In the genomic region with DNA sequence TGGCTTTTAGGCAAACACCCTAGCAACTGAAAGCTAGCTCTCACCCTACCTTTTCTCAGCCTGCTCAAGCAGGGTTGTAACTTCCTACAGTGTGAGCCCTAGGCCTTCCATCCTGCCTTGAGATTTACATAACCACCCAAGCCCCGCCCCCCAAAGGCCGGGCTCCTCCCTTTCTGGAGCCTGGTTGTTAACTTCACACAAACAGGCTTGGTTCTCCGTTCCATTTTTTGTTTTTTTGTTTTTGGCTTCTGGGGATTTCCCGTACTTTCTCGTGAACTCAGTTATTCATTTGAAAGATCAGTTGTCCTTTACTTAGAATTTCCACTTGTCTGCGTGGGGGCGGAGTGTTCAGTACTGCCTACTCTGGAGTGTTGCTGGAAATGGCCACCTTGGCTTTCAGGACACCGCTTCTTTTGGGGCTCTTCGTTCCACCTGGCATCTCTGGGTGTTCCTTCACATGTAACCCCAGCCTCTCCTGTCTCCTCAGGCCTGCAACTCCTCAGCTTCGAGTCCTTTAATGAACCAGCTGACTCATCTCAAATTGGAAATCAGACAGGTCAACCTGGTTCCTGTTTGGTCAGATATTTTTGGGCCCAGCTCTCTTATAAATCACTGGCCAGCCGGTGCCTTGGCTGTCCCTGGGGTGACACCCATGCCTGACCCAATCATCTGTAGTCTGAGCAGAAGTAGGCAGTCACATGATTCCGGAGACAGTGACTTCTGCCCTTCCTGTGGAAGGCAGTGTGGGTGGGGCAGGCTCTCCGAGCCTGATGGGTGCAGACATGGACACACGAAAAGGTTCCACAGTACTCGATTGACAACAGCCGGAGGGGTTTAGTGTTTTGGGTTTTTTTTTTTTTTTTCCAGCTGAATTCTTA, we compare ENCODE assay signal across 8 mouse cellular contexts. TPM values are rescaled to one million over a fixed set of nuclear protein-coding genes. Genes with fewer than 3 reads are reported as not detected.
DNase-seq lines count a peak whose midpoint lies in the region; ATAC-seq and TF ChIP-seq lines count a peak whose summit lies in the region.

No protein-coding gene starts in this region.

- TF ChIP-seq CTCF in heart, postnatal 0 days (IDR thresholded peaks at IDR 0.05; ENCODE audit: low read depth), result no peak
- no peak for TF ChIP-seq CTCF in liver, adult 2 months (IDR thresholded peaks at IDR 0.05; ENCODE audit: low read depth, low read length)
- no peak for TF ChIP-seq CTCF in midbrain, postnatal 0 days (IDR thresholded peaks at IDR 0.05)

- H3K4me2 ChIP-seq in limb, embryonic 11.5 days (ENCODE audit: low read depth, severe bottlenecking), result no peak overlapping the region
- no peak overlapping the region for H3K4me2 ChIP-seq in heart, postnatal 0 days (ENCODE audit: low read depth, low read length)
- no peak overlapping the region for H3K4me2 ChIP-seq in midbrain, postnatal 0 days (ENCODE audit: low read depth, low read length, poor library complexity, severe bottlenecking)

- no peaks in the 10 kb centered on the region for H3K79me2 ChIP-seq in liver, adult 2 months (ENCODE audit: control insufficient read depth, insufficient read depth, low read length)

- H3K9me3 ChIP-seq in limb, embryonic 11.5 days (ENCODE audit: control insufficient read depth, low read length), result no peaks in the 10 kb centered on the region
- no peaks in the 10 kb centered on the region for H3K9me3 ChIP-seq in limb, embryonic 10.5 days (replicated peaks)
- no peaks in the 10 kb centered on the region; the same call in 1 of the 2 replicates for H3K9me3 ChIP-seq in heart, postnatal 0 days (replicated peaks; ENCODE audit: control insufficient read depth, low read length)
- no peaks in the 10 kb centered on the region for H3K9me3 ChIP-seq in midbrain, postnatal 0 days (ENCODE audit: low read length)

- H3K27ac ChIP-seq in limb, embryonic 11.5 days (replicated peaks; ENCODE audit: low read depth, low read length), result no peak overlapping the region
- no peak overlapping the region for H3K27ac ChIP-seq in limb, embryonic 10.5 days
- H3K27ac ChIP-seq in heart, postnatal 0 days (ENCODE audit: low read depth), result peak overlapping the region; percentile 47
- peak overlapping the region; percentile 91 for H3K27ac ChIP-seq in liver, adult 2 months (replicated peaks; ENCODE audit: insufficient read depth, low read depth, low read length)
- no peak overlapping the region for H3K27ac ChIP-seq in midbrain, postnatal 0 days (ENCODE audit: low read depth, low read length)

- WGBS in limb, embryonic 11.5 days, result 54% methylated on average over 16 of the region's 16 CpGs
- WGBS in limb, embryonic 10.5 days, result 50% methylated on average over 16 of the region's 16 CpGs
- 49% methylated on average over 16 of the region's 16 CpGs for WGBS in heart, postnatal 0 days
- 4% methylated on average over 16 of the region's 16 CpGs for WGBS in liver, adult 2 months
- 69% methylated on average over 16 of the region's 16 CpGs for WGBS in midbrain, postnatal 0 days

- H3K4me3 ChIP-seq in limb, embryonic 11.5 days (ENCODE audit: low read depth, low read length), result no peak overlapping the region
- H3K4me3 ChIP-seq in limb, embryonic 10.5 days, result no peak overlapping the region
- no peak overlapping the region for H3K4me3 ChIP-seq in heart, postnatal 0 days (ENCODE audit: low read depth, low read length)
- H3K4me3 ChIP-seq in liver, adult 2 months (ENCODE audit: insufficient read depth, low read depth, low read length), result no peak overlapping the region
- no peak overlapping the region for H3K4me3 ChIP-seq in midbrain, postnatal 0 days (ENCODE audit: low read depth, low read length)

- no peak overlapping the region for H3K9ac ChIP-seq in limb, embryonic 11.5 days (ENCODE audit: low read length)
- no peak overlapping the region for H3K9ac ChIP-seq in heart, postnatal 0 days (replicated peaks; ENCODE audit: low read depth, low read length)
- peak overlapping the region; percentile 42 for H3K9ac ChIP-seq in liver, adult 2 months (ENCODE audit: low read depth, low read length)
- H3K9ac ChIP-seq in midbrain, postnatal 0 days (replicated peaks; ENCODE audit: low read length, poor library complexity, severe bottlenecking), result no peak overlapping the region

- peak; percentile 68 for TF ChIP-seq POLR2A in liver, adult 2 months (IDR thresholded peaks at IDR 0.05; ENCODE audit: extremely low read depth, insufficient read depth, low read length)

- peak; percentile 37 for DNase-seq in limb, embryonic 11.5 days (ENCODE audit: low spot score)
- no peak for DNase-seq in limb, embryonic 10.5 days (ENCODE audit: low spot score)
- peak; percentile 83 for DNase-seq in c-Kit-positive CD71-negative TER-119-negative erythroid progenitor cells, embryonic 14.5 days (ENCODE audit: low read depth)
- DNase-seq in heart, postnatal 0 days (ENCODE audit: low spot score), result peak; percentile 42
- peak; percentile 98 for DNase-seq in liver, adult 2 months (ENCODE audit: extremely low read depth, low read depth, low spot score)
- DNase-seq in ovary, postnatal 36 days (ENCODE audit: low spot score), result peak; percentile 53
- DNase-seq in cerebellum, adult 9-10 months, result no peak
- DNase-seq in midbrain, postnatal 0 days (ENCODE audit: low spot score), result no peak

- no peak for TF ChIP-seq EP300 in heart, postnatal 0 days (IDR thresholded peaks at IDR 0.05; ENCODE audit: low read depth)

- no peaks in the 10 kb centered on the region for H3K36me3 ChIP-seq in limb, embryonic 11.5 days (ENCODE audit: control insufficient read depth, insufficient read depth, low read length)
- H3K36me3 ChIP-seq in limb, embryonic 10.5 days, result no peaks in the 10 kb centered on the region
- no peaks in the 10 kb centered on the region for H3K36me3 ChIP-seq in heart, postnatal 0 days (replicated peaks; ENCODE audit: control insufficient read depth, insufficient read depth, low read length)
- no peaks in the 10 kb centered on the region for H3K36me3 ChIP-seq in liver, adult 2 months (ENCODE audit: control insufficient read depth, insufficient read depth, low read length)
- no peaks in the 10 kb centered on the region for H3K36me3 ChIP-seq in midbrain, postnatal 0 days (ENCODE audit: insufficient read depth, low read length)

- ATAC-seq in limb, embryonic 11.5 days (ENCODE audit: insufficient number of reproducible peaks, low FRiP score, low TSS enrichment, low read depth), result no peak
- ATAC-seq in heart, postnatal 0 days (ENCODE audit: insufficient read depth, low read depth), result peak; percentile 40
- no peak for ATAC-seq in midbrain, postnatal 0 days (ENCODE audit: low FRiP score)

- 0 out of 2 replicates have a peak, but pooled peaks cover 3% of the 10 kb centered on the region for H3K4me1 ChIP-seq in limb, embryonic 11.5 days (ENCODE audit: control insufficient read depth, insufficient read depth, low read length)
- H3K4me1 ChIP-seq in limb, embryonic 10.5 days, result peaks cover 21% of the 10 kb centered on the region
- no peaks in the 10 kb centered on the region for H3K4me1 ChIP-seq in heart, postnatal 0 days (ENCODE audit: control insufficient read depth, insufficient read depth)
- peaks cover 14% of the 10 kb centered on the region for H3K4me1 ChIP-seq in liver, adult 2 months (ENCODE audit: control insufficient read depth, insufficient read depth, low read length)
- no peaks in the 10 kb centered on the region for H3K4me1 ChIP-seq in midbrain, postnatal 0 days (ENCODE audit: insufficient read depth, low read length)

- no peaks in the 10 kb centered on the region for H3K27me3 ChIP-seq in limb, embryonic 11.5 days (ENCODE audit: control insufficient read depth, insufficient read depth, low read length)
- H3K27me3 ChIP-seq in limb, embryonic 10.5 days (ENCODE audit: low read depth, poor library complexity, severe bottlenecking), result no peaks in the 10 kb centered on the region
- no peaks in the 10 kb centered on the region for H3K27me3 ChIP-seq in heart, postnatal 0 days (ENCODE audit: control insufficient read depth, insufficient read depth, low read length)
- H3K27me3 ChIP-seq in liver, adult 2 months (ENCODE audit: control insufficient read depth, insufficient read depth, low read length), result no peaks in the 10 kb centered on the region
- H3K27me3 ChIP-seq in midbrain, postnatal 0 days (ENCODE audit: insufficient read depth, low read length), result no peaks in the 10 kb centered on the region

RNA-seq across cellular contexts. Expression of gene Ncoa3, which starts 9.7 kb away (rescaled TPM):
- 18.5 and 21.0 TPM in 2 replicates for polyA plus RNA-seq in limb, embryonic 11.5 days (2014; fragmentation: Nextera tagmentation; extraction: Ambion mirVana)
- 15.5 and 15.7 TPM in 2 replicates for polyA plus RNA-seq in limb, embryonic 10.5 days (2016; fragmentation: Nextera tagmentation; extraction: Ambion mirVana)
- 17.7 and 48.7 TPM in 2 replicates for total RNA-seq in heart, postnatal 0 days (2014; rRNA removed; ENCODE audit: low replicate concordance)
- polyA plus RNA-seq in heart, postnatal 0 days (2015; fragmentation: Nextera tagmentation; extraction: Ambion mirVana), result 5.8 and 6.2 TPM in 2 replicates
- 11.5 and 14.8 TPM in 2 replicates for total RNA-seq in liver, adult 2 months (2014; rRNA removed)
- 8.2 and 13.6 TPM in 2 replicates for polyA plus RNA-seq in liver, adult 2 months (2012; rRNA removed)
- 40.8 and 40.9 TPM in 2 replicates for total RNA-seq in midbrain, postnatal 0 days (2014; rRNA removed)
- polyA plus RNA-seq in midbrain, postnatal 0 days (2015; fragmentation: Nextera tagmentation; extraction: Ambion mirVana), result 12.6 and 14.9 TPM in 2 replicates

Comparison
In these comparisons a context has a peak if more than half of its experiments do, and no peak if none do; other contexts are left out.
1. DNase-seq: peak in limb, embryonic 11.5 days (single experiment), c-Kit-positive CD71-negative TER-119-negative erythroid progenitor cells, embryonic 14.5 days (single experiment), heart, postnatal 0 days (single experiment), liver, adult 2 months (single experiment) and ovary, postnatal 36 days (single experiment); none in limb, embryonic 10.5 days (single experiment), cerebellum, adult 9-10 months (single experiment) and midbrain, postnatal 0 days (single experiment).
2. H3K27ac ChIP-seq: peak in heart, postnatal 0 days (single experiment) and liver, adult 2 months (single experiment); none in limb, embryonic 11.5 days (single experiment), limb, embryonic 10.5 days (single experiment) and midbrain, postnatal 0 days (single experiment).